Mouse (Mus musculus) stomach, adult 2 months (tissue): ENCODE data around the gene Zfp386. TPM values are rescaled to one million over a fixed set of nuclear protein-coding genes. Genes with fewer than 3 reads are reported as not detected.

Source experiments
- polyA plus RNA-seq: library from polyadenylated mRNA; depleted of rRNA; stranded (reverse); fragments of >200 nt; gene quantifications from 2 replicates; pipeline ENCODE4 v1.2.3, GENCODE M21; 2012; rRNA removed

Gene Zfp386
- polyA plus RNA-seq: 0.41 and 1.4 TPM in 2 replicates

GRCm38 (mm10) chr12:116047440-116048377 is at the start of gene Zfp386:
Zfp386 (plus strand) TSS chr12:116047724.

GRCm38 (mm10) chr12:116077074-116077854 is 29.7 kb downstream of the Zfp386 start, which contains the start of gene Vipr2:
Vipr2 (plus strand) TSS chr12:116077726.

Other genes with a start within 250 kb of the Zfp386 start
- 3.6 and 5.6 TPM in 2 replicates for gene Vipr2, start 30.0 kb downstream of the Zfp386 start, polyA plus RNA-seq
- 1.4 and 2.3 TPM in 2 replicates for gene Wdr60, start 215.3 kb downstream of the Zfp386 start, polyA plus RNA-seq
- gene Gm11027, start 227.7 kb downstream of the Zfp386 start, polyA plus RNA-seq: not detected in 2 replicates
- 5.7 and 5.8 TPM in 2 replicates for gene Esyt2, start 233.5 kb downstream of the Zfp386 start, polyA plus RNA-seq